Mouse (Mus musculus) megakaryocyte, adult 5-6 weeks (primary cell): Measurements from ENCODE around the gene Rbm20. TPM values are rescaled to one million over a fixed set of nuclear protein-coding genes. Genes with fewer than 3 reads are reported as not detected.
A peak's percentile ranks its signal among the peaks of the same experiment; 100 is the strongest.

Experiments used
- ATAC-seq: 2 replicates; pipeline ENCODE4 v1.8.0; 2016; ENCODE audit warnings: mild to moderate bottlenecking, inconsistent platforms; ENCODE audit not compliant: poor library complexity, severe bottlenecking
- total RNA-seq, 2 experiments: library from RNA; stranded (forward) in 1 of 2; stranded (reverse) in 1 of 2; fragments of 153-499, 151-499 nt in 1 of 2; fragments of 221-1000, 200-1000 nt in 1 of 2; gene quantifications; 2 replicates each; pipeline versions ENCODE4 v1.2.3 to v1.2.4; 2015 to 2017

Rbm20 gene
- total RNA-seq, 2 experiments from 2014 or later, result 0.11 TPM; not detected in 1

DNA sequence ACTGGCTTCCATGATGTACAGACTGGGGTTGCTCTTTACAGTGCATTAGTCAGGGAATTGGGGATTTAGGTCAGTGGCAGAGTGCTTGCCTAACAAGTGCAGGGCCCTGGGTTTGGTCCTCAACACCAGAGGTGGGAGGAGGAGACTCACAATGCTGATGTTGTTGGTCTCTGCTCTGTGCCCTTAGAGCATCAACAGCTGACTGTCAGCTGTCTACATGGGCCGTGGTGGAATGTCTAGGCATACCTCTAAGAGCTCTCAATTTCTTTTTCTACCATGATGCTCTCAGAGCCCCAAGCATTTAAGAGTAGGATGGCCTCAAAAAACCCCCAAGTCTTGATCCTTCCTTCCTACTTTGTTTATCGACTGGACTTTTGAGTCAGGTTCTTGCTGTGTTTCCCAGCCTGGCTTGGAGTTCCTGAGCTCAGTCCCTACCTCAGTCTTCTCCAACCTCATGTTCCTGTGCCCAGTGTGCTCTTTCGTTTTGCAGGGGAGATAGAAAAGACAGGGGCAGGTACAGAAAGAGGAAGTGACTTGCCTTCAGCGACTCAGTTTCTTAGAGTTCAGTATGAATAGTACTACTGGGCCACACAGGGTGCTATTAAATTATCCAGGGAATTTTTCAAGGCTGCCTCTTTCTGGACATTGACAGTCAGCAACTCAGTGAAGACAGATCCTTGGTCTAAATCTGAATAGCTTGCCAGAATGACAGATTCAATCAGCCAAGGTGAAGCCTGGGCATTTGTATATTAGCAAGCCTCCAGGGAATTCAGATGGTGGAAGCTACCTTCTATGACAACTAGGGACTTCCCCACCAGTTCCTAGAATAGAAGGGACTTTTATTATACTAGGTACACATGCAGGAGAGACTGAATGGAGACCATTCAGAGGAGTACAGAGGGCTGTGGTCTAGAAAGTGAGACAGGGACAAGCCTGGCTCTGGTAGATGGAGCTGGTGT lies 192.6 kb downstream of the Rbm20 start:
- ATAC-seq, result peak; percentile 52; the same call in 1 of the 2 replicates

DNA sequence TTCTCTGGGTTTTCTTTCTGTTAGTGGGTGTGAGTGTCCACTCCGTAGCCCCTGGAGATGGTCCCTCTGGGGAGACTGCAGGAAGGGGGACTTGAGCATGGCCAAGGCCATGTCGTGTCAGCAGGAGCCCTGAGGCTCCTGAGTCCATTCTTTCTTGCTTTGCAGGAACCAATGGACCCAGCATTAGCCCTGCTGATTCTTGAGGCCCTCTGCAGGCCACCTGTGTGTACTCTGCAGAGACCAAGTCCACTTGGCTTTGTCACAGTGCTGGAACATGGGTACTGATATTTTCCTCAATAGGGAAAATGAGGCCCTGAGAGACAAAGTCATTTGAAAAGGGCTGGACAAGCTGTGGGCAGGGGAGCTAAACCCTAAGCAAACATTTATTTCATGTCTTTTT lies 193.5 kb downstream of the Rbm20 start:
- ATAC-seq, result no peak

DNA sequence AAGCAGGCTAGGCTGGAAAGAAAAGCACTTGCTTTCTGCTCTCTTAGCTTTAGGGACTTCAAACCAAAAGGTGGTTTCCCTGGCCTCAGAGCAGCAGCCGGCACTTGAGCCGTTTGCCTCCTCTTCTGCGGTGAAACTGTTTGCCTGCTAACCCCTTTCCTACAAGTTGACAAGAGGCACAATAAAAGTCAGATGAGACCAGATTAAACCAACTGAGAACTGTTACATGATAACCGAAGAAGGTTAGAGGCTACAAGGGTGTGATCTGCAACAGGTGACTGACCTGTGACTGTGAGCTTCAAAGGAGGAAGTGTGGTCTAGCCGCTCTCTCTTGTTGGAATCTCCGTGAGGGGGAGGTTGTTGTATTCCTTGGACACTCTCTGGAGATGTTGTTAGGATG lies 194.4 kb downstream of the Rbm20 start:
- no peak for ATAC-seq

DNA sequence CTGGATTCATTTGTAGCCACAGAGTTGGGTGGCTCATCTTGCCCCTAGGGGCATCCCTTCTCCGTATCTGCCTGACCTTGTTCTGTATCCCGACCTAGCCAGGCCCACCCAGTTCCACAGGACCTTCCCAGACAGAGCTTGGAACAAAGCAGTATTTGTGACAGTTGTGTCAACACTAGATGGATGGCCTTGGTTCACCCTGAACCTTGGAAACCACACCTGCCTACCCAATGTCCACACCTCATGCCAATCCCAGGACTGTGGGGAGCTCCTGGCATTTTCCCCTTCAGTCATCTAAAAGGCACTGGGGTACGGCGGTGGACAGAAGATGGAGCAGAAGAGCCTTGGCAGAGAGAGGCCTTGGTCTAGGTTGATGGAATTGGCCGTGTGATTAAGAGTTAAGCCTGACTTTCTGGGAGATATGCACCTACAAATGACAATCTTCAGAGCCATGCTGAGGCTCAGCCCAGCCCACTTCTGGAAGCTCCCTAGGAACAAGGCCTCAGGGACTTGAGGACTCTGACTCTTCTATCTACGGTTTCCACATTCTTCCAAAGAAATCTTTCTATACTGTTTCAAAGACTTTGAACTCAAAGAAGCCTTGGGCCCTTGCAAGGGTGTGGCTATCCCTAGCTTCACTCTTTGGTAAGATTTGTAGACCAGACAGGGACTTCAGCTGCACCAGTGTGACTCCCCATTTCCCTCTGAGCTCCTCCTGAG lies 196.0 kb downstream of the Rbm20 start:
- no peak for ATAC-seq

DNA sequence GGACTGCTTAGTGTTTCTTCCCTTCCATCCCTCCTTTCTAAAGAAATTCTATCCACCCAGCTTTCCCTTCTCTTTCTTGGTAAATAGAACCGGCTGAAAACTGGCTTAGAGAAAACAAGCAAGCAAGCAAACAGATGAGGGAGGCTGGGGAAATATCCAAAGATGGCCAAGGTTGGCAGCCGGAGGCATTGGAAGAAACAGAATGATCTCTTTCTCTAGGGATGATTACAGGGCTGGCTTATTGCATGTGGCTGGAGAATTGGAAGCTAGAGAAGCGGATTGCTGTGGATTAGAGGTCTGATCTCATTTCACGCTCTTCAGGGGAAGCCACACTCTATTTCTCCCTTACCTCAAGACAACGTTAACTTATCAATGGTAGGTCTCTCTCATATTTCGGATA lies 198.1 kb downstream of the Rbm20 start:
- ATAC-seq, result no peak

DNA sequence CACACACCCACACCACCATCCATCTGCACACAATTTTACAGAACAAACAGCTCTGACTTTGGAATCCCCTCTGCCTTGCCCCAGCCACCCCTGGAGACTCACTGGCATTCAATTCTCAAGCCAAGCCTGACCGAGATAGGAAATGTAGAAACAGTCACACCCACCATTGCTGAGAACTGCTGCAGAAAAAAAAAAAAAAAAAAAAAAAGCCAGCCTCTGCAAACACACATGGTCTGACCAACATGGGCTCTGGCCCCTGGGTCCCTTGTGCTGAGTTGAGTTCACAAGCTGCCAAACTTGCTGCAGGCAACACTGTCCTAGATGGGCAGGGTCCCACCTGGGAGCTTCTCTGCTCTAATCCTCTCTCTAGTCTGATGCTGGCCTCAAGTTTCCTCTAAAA lies 200.7 kb downstream of the Rbm20 start:
- no peak for ATAC-seq

DNA sequence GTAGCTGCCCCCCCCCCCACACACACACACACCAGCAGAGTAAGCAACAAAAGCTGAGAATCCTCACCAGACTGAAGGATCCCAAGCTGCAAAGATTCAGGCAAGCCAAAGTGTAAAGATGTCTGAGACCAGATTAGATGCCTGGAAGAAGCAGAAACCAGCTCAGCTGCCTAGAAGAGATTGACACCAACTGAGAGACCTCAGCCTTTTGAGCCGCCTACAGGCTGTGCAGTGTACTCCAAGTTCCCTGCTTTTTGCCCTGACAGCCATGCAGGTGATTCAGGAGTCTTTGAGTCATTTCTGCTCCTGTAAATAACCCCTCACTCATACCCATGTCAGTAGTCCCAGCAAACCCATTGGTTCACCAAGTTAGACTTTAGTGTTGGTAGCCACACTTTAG lies 203.4 kb downstream of the Rbm20 start:
- ATAC-seq, result no peak

DNA sequence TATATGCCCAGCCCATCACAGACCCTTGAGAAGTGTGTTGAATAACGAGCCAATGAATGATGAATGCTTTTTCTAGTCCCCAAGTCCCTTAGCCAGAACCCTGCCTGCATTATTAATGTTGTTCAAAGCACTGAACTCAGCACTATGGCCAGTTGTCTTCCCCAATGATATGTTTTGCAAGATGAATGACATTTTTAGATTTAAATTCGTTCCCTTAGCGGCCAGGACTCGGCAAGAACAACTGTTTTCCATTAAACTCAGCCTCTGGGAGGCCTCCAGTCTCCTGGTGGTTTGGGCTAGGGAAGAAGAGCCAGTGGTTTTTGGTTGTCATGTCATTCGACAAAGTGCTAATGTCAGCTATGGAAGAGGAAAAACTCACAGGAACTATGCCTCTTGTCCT lies 204.7 kb downstream of the Rbm20 start:
- ATAC-seq, result no peak

DNA sequence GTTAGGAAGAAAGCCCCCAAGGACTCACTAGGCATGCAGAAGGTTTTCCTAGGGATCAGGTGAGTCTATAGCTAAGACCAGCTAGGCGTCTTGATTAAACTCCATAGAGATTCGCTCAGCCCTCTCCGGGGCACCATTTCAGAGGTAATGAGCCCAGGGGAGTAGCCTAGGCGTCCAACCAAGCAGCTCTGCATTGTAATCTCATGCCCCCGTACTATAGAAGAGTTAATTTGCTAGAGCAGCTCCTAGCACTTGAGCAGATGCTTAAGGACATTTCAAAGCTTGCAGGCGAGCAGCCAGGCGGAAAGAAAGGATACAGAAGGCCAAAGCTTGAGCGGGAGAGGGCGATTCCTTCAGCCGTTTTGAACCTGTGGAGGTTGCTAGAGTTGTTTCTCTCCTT lies 208.3 kb downstream of the Rbm20 start:
- ATAC-seq, result no peak

DNA sequence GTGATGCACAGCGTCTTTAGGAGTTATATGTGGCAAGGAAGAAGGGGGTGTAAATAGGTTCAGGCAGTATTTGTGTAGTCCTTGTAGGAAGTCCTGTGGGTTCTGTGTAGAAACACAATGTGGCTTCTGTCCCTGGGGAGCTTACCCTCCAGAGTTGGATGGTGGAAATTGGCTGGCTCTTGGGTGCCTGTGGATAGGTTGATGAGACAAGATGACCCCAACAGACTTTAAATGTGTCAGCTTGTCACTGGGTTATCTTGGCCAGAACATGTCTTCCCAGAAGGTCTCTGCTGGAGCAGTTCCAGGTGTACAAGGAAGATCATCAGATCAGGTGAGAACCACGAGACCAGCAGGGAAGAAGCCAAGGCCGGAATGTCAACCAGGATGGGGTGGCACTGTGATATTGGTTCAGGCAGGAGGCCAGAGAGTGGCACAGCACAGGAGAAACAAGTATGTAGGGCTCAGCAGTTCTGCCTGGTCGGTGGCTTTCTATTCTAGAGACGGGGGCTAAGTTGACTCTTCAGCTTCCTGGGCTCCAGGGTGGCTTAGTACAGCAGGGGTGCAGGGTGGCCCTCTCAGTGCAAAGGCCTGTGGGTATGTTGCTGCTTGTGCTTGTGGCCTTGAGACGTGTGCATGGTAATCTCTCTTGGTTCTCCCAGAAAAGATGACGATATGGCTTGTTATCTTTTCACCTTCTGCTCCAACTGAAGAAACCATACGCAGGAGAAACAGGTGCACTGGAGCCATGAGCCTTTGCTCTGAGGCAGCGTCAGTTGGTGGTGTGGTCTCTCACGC lies 209.7 kb downstream of the Rbm20 start:
- no peak for ATAC-seq

DNA sequence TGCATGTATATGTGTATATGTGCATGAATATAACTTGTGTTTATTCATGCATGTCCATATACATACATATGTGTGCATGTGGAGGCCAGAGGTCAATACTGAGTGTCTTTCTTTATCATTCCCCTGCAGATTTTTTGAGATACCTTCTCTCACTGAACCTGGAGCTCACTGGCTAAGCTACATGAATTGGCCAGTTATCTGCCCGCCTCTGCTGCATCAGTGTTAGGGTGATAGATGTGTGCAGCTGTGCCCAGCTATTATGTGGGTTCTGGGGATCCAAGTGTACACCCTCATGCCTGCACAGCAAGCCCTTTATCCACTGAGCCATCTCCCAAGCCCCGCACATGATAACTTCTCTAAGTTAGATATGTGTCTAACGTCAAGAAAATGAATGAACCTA lies 210.7 kb downstream of the Rbm20 start:
- ATAC-seq, result no peak

DNA sequence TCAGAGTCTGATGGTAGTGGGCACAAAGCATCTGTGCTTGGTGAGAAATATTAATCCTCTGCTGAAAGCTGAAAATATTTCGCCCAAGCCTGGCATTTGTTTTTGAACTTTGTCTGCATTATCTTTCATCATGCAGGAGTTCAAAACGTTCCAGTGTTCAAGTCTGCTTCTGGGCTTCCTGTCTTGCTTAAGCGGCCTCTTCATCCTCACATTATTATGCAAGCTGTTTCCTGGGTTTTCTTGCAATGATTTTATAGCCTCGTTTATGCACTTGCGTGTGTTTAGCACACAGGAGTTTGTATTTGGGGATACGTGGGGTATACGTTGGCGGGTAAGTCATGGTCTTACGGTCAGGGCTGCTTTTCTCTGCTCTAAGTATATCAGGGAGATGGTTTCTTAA lies 211.2 kb downstream of the Rbm20 start:
- ATAC-seq, result peak; percentile 19; the same call in 1 of the 2 replicates

DNA sequence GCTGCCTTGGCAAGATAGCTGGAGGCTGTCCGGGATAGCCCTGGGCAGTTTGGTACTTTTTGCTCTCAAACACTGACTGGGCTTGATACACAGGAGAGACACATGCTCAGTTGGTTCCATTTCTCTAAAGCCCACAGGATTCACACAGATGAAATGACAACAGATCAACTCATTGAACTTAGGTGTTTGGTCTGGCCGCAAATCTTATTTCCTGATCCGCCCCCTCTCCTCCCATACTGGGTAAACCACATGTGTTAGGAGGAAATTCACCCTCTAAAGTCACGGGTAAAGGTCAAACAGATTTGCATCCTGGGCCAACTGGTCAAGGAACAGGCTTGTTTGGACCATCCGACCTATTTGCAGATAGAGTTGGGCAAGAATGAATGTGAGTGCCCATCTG lies 212.4 kb downstream of the Rbm20 start:
- ATAC-seq, result 0 out of 2 replicates have a peak, but pooled peaks have one; percentile 9

DNA sequence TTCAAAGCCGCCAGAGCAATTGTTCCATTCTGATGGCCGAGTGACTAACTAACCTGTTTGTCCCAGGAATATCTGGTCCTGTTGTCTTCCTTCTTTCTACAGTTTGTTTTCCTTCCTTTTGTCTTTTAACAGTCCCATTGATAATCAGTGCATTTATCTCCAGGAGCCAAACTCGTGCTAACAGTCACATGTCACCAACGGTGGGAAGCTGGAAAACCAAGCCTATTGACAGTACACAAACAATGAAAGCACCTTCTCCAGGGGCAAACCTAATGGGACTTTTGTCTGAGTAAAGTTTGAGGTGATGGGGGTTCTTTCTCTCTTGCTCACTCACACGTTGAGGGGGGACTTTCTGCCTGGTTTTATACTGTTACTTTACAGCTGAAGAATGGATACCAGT lies 213.2 kb downstream of the Rbm20 start:
- ATAC-seq, result no peak

DNA sequence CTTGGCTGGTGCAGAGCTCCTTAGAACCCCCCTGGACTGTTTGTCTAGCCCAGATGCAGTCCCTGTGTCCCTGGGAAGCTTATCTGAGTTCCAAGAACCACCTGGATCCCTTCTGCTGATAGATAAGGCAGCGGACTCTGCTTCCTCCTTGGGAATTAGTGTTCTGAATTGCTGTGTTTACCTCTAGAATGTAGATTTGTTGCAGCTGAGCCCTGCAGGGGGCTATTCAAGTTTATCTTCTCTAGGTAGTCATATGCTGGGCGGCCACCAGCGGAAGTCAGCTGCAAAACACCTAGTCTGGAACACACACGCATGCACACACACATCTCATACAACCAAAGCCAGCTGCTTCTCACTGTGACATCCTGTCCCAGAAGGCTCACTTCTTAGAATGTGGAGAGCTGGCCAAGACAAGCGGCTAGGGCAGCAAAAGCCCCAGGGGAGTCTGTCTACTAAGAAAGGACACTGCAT lies 213.7 kb downstream of the Rbm20 start:
- peak; percentile 17; the same call in 1 of the 2 replicates for ATAC-seq

DNA sequence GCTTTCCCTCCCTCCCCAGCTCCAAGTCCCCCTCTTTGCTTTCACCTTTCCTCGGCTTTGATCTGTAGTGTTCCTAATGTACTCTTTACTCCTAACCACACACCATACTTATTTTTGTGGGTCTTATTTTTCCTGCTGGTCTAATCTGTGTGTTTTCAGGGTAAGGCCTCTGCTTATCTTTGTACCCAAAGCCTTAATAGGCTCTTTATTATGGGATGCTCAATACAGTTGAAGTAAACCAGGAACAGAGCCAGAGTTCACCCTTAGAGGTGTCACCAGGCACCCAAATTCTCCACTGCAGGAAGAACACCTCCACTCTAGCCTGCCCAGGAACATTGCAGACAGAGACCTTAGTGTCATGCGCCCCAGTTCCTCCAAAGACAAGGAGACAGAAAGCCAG lies 214.5 kb downstream of the Rbm20 start:
- ATAC-seq, result no peak

DNA sequence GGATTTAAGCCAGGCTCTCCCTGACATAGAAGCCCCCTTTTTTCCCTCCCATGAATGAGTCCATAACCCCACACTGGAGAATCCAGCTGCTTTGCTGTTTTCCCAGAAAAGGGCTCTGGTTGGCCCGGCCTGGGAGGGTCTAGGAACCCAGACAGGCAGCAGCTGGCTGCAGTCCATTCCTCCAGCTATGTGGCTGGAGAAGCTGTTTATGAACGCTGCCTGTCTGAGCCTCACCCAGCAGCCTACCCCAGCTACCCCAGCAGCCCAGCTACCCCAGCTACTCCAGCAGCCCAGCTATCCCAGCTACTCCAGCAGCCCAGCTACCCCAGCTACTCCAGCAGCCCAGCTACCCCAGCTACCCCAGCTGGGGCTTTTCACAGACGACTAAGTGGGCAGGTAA lies 215.0 kb downstream of the Rbm20 start, which contains the start of gene Pdcd4:
Gene Pdcd4 (plus strand): TSS at position 171 of the 400 bp plus-strand sequence.
- ATAC-seq, result no peak

DNA sequence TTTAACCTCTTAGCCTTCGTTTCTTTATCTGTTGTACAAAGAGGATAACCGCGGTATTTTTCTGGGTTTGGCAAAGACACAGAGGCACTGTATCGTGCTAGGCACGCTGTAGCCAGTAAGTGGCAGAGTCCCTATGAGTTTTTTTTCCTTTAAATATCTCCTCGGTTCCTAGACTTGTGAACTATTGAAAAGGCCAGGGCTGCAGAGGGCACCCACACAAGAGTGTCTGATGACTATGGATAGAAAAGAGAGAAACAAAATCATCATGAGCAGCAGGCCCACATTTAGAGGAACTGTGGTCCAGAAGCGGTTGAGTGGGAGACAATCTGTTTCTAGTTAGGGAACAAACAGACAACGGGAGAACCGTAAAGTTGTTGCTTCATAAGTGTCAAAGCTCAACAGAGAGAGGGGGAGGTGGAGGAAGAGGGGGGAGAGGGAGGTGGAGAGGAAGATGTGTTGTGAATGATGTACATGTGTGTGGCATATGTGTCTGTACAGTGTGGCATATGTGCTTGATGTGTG lies 215.8 kb downstream of the Rbm20 start:
- ATAC-seq, result peak; percentile 37

DNA sequence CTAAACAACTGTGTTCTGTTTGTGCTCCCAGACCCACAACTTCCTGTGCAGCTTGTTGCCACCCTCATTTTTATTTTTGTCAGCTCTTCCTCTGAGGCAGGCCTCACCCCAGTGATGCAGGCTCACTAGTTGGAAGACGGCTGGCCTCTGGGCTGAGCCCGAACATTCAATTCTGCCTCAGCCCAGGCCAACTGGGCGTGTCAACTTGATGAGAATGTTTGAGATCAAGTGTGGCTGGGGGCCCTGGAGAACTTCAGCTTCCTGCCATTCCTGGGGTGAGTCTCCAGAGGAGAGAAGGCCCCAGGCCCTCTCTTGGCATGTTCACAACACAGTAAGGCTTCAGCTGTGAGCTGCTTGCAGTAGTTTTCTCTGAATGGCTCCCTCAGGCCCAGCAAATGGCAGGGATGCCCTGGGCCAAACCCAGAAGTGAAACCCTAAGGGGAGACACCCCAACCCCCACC lies 216.6 kb downstream of the Rbm20 start:
- peak; percentile 37 for ATAC-seq

DNA sequence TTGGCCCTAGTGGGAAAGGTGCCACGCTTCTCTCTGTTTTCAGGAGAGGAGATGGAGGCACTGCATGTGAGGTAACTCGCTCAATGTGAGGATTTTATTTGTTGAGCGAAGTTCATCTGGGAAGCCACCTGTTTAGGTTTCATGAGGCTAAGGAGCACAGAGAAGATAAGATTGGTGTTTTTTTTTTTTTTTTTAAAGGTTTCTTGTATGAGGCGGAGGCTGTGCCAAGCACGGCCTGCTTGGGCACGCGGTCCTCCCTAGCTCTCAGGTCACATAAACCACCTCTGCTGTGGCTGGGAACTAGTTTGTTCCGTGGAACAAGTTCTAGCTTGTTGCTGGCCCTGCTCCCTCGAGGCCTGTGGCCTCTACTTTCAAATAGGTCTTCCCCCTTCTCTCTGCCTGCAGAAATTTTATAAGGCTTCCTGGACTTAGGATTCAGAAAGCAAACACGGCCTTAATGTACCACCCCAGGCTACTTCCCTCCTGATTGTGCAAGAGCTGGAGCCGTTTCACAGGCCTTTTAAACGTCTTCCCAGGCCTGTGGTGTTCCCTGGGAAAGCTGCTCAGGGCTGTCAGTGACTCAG lies 217.5 kb downstream of the Rbm20 start:
- peak; percentile 14; the same call in 1 of the 2 replicates for ATAC-seq
